Mouse (Mus musculus) monocyte, adult 59 days (primary cell): ENCODE results near the gene Ccnc. TPM values are rescaled to one million over a fixed set of nuclear protein-coding genes. Genes with fewer than 3 reads are reported as not detected.

Source experiments
- total RNA-seq, 2 experiments: library from RNA; stranded (reverse); gene quantifications; one replicate each; pipeline ENCODE4 v1.2.4; 2023

The Ccnc gene
- total RNA-seq, result 10 to 100 TPM; 26.6 to 33.5 TPM

DNA sequence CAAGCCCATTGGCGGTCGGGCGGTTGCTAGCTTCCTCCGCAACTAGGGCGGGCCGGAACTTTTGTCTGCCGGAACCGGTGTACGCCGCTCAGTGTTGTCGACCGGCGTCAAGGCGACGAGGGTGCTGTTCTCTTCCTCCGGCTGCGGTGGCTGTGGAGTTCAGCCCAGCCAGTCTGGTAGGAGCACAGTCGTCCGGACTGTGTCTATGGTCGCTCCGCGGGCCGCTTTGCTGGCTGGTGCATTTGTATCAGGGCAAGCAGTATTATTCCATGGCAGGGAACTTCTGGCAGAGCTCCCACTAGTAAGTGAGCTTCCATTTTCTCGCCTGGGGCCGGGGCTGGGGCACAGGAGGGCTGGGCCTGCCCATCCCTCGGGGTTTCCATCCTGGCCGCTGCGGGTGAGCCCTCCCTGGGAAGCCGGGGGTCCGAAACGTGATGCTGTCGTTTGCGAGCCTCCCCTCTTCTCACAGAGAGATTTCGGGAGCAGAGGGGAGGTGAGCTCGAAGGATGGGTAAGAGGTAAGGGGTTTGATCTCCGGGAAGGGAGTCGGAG, at the start of gene Ccnc:
Ccnc (plus strand) TSS at position 87 of the 551 bp plus-strand sequence.

DNA sequence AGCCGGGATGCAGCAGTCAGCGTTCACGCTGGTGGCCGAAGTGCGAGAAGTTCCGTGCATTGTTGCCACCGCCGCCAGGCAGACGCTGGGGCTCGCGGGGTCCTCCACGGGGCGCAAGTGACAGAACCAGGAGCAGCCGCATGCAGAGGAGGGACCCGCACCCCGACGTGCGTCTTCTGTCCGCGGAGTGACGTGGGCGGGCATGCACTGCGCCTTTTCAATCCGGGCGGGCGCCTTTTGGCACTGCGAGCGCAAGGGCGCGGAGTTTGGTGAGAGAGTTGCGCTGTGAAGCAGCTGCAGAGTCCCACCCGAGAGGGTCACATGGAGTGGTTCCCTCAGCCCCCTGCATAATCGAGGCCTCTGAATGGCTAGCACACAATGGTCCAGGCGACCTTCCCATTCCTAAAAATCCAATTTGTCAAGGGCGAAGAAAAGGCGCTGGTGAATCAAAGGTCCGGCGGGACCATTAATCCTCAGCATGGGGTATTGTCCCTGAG, 41.9 kb upstream of the Ccnc start, which contains the start of gene Prdm13:
Prdm13 (minus strand) TSS at position 369 of the 497 bp plus-strand sequence.

DNA sequence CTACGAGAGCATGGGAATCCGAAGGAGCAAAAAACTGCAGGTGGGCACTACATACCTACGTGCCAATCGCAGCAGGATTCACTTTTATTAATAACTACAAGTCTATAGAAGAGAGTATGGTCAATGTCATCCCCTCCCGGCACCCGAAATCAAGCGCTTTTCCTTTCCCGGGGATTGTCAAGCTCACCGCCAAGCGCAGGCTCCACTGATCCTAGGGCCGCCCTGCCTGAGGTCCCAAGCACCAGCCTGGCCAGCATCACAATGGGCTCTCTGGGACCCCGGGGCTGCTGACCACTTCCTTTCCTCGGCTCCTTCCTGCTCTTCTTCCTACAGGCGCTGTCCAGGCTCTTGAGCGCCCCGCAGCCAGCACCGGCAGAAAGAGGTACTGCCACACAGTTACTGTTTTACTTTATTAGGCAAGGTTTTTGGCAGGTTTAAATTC, 39.4 kb downstream of the Ccnc start, which contains the start of the genes Usp45 and Tstd3:
Usp45 (plus strand) TSS at position 294 of the 442 bp plus-strand sequence.
Tstd3 (minus strand) TSS at position 350 of the 442 bp plus-strand sequence.

Other genes with a start within 250 kb of the Ccnc start
- not detected for gene Prdm13, start 41.7 kb upstream of the Ccnc start, total RNA-seq
- 10 to 100 TPM; 37.8 to 39.5 TPM for gene Usp45, start 39.5 kb downstream of the Ccnc start, total RNA-seq
- gene Tstd3, start 39.5 kb downstream of the Ccnc start, total RNA-seq, result 10 to 100 TPM; 17.0 to 17.8 TPM
- gene Pnisr, start 119.9 kb downstream of the Ccnc start, total RNA-seq, result 100 to 1,000 TPM; 164 TPM
- gene Coq3, start 152.0 kb downstream of the Ccnc start, total RNA-seq, result 1 to 10 TPM; 2.8 to 3.4 TPM
- gene Faxc, start 203.6 kb downstream of the Ccnc start, total RNA-seq, result not detected